Mouse (Mus musculus) liver, embryonic 14.5 days (tissue): ENCODE results near the gene Mchr1. TPM values are rescaled to one million over a fixed set of nuclear protein-coding genes. Genes with fewer than 3 reads are reported as not detected.
A peak's percentile ranks its signal among the peaks of the same experiment; 100 is the strongest.

Experiments used
- ATAC-seq: fragments of 200-750 bp; cut with Nextera tagmentation; 2 replicates; pipeline ENCODE4 v1.8.0; 2017; ENCODE audit warnings: moderate number of reproducible peaks, mild to moderate bottlenecking, moderate library complexity; ENCODE audit not compliant: insufficient read depth
- DNase-seq, 3 experiments: peaks; one replicate each; pipeline ENCODE4 v3.0.0-alpha.2; 2012 to 2013; ENCODE audit warnings: low read depth in 3 of 3, low spot score in 3 of 3
- H3K27ac ChIP-seq: fragments of 300-500 bp; sonication (generic); 2 replicates; pipeline ENCODE4 v1.5.1; 2014; ENCODE audit warnings: moderate library complexity, mild to moderate bottlenecking, control low read depth, inconsistent platforms
- H3K27me3 ChIP-seq: fragments of 300-500 bp; sonication (generic); 2 replicates; pipeline ENCODE4 v1.6.1; 2014; ENCODE audit warnings: mild to moderate bottlenecking, low read length, moderate library complexity; ENCODE audit not compliant: control insufficient read depth, insufficient read depth
- H3K36me3 ChIP-seq: fragments of 300-500 bp; sonication (generic); replicated peaks from 2 replicates; pipeline ENCODE4 v1.6.1; 2014; ENCODE audit warnings: low read depth; ENCODE audit not compliant: control insufficient read depth, insufficient read depth
- H3K4me1 ChIP-seq, 2 experiments: fragments of 200-500 bp in 1 of 2; fragments of 300-500 bp in 1 of 2; sonication (generic) in 1 of 2; replicated peaks; 2 replicates each; pipeline ENCODE4 v1.6.1; 2012 to 2014; ENCODE audit warnings: antibody characterized with exemption in 1 of 2, inconsistent platforms in 1 of 2, low read length in 1 of 2; ENCODE audit not compliant: control insufficient read depth in 2 of 2, insufficient read depth in 2 of 2
- H3K4me2 ChIP-seq: fragments of 300-500 bp; sonication (generic); 2 replicates; pipeline ENCODE4 v1.6.1; 2014; ENCODE audit warnings: low read depth, mild to moderate bottlenecking, control low read depth, moderate library complexity
- H3K4me3 ChIP-seq, 2 experiments: fragments of 200-500 bp in 1 of 2; fragments of 300-500 bp in 1 of 2; sonication (generic) in 1 of 2; 2 replicates each; pipeline ENCODE4 v1.5.1; 2012 to 2014; ENCODE audit warnings: low read depth in 2 of 2, low read length in 2 of 2, mild to moderate bottlenecking in 2 of 2, control low read depth in 1 of 2, inconsistent platforms in 1 of 2, moderate library complexity in 1 of 2; ENCODE audit not compliant: insufficient read depth in 1 of 2
- H3K9ac ChIP-seq: fragments of 300-500 bp; sonication (generic); replicated peaks from 2 replicates; pipeline ENCODE4 v1.6.1; 2014; ENCODE audit warnings: mild to moderate bottlenecking, control low read depth, moderate library complexity
- H3K9me3 ChIP-seq: fragments of 300-500 bp; sonication (generic); 2 replicates; pipeline ENCODE4 v1.6.1; 2016; ENCODE audit warnings: low read length, mixed read lengths; ENCODE audit not compliant: control insufficient read depth
- CTCF ChIP-seq: IDR thresholded peaks from 2 replicates; pipeline ENCODE4 v1.5.1; 2016; ENCODE audit warnings: antibody characterized with exemption, low read depth, control low read depth
- EP300 ChIP-seq: IDR thresholded peaks from 2 replicates; pipeline ENCODE4 v1.6.1; 2016; ENCODE audit warnings: antibody characterized with exemption, low read depth
- WGBS: fragments of 180-500 bp; shearing (Covaris S2); extraction: QIAGEN DNeasy Blood & Tissue Kit; methylation state at CpG from one replicate; pipeline ENCODE4 v1.1.7; 2014; ENCODE audit not compliant: insufficient replicate concordance; 5-methylcytosine and 5-hydroxymethylcytosine counted together
- polyA plus RNA-seq, 2 experiments: library from polyadenylated mRNA; depleted of rRNA in 1 of 2; stranded (reverse) in 1 of 2; unstranded in 1 of 2; fragments of >200 nt; fragmentation: Nextera tagmentation in 1 of 2; extraction: Ambion mirVana in 1 of 2; gene quantifications; 2 replicates each; pipeline versions ENCODE4 v1.2.1 to v1.2.3; 2012 to 2014

Gene Mchr1
- polyA plus RNA-seq, 2 experiments, result 0.11 TPM; not detected in 1

GRCm38 (mm10) chr15:81273361-81273760 is 38.1 kb downstream of the Mchr1 start:
- no peaks in the 10 kb centered on the region for H3K9me3 ChIP-seq
- no peak overlapping the region for H3K4me2 ChIP-seq
- H3K27me3 ChIP-seq, result no peaks in the 10 kb centered on the region
- WGBS, result 45% methylated on average over 2 of the region's 2 CpGs
- ATAC-seq (no peak), DNase-seq (no peak)
- no peaks in the 10 kb centered on the region for H3K36me3 ChIP-seq
- H3K4me3 ChIP-seq, result no peak overlapping the region
- 0 out of 4 replicates have a peak, but pooled peaks cover 0 to 2% of the 10 kb centered on the region in 2 experiments for H3K4me1 ChIP-seq
- no peak overlapping the region for H3K9ac ChIP-seq
- H3K27ac ChIP-seq, result no peak overlapping the region
- TF ChIP-seq EP300, result no peak
- no peak for TF ChIP-seq CTCF

- Histone ChIP-seq H3K27ac (no peak overlapping the region), H3K9me3 (no peaks in the 10 kb centered on the region), H3K9ac (no peak overlapping the region), H3K4me3 (no peak overlapping the region), H3K4me1 (0 out of 4 replicates have a peak, but pooled peaks cover 0 to 2% of the 10 kb centered on the region in 2 experiments), H3K4me2 (no peak overlapping the region), H3K36me3 (no peaks in the 10 kb centered on the region), H3K27me3 (no peaks in the 10 kb centered on the region)
- ATAC-seq (no peak), DNase-seq (no peak)
- TF ChIP-seq EP300, result no peak
- no peak for TF ChIP-seq CTCF
- WGBS, result 53% methylated on average over 11 of the region's 11 CpGs
Observed at GRCm38 (mm10) chr15:81277928-81278327, 42.6 kb downstream of the Mchr1 start.

GRCm38 (mm10) chr15:81278699-81279098 is 43.4 kb downstream of the Mchr1 start:
- ATAC-seq (no peak), DNase-seq (no peak)
- no peaks in the 10 kb centered on the region for H3K9me3 ChIP-seq
- H3K9ac ChIP-seq, result no peak overlapping the region
- no peaks in the 10 kb centered on the region for H3K36me3 ChIP-seq
- no peak overlapping the region for H3K27ac ChIP-seq
- 0 out of 4 replicates have a peak, but pooled peaks cover 0 to 2% of the 10 kb centered on the region in 2 experiments for H3K4me1 ChIP-seq
- TF ChIP-seq CTCF (no peak), EP300 (no peak)
- no peak overlapping the region for H3K4me3 ChIP-seq
- no peaks in the 10 kb centered on the region for H3K27me3 ChIP-seq
- 75% methylated on average over 6 of the region's 6 CpGs for WGBS
- H3K4me2 ChIP-seq, result no peak overlapping the region

- no peaks in the 10 kb centered on the region for H3K36me3 ChIP-seq
- ATAC-seq, result no peak
- DNase-seq, result no peak
- TF ChIP-seq EP300 (no peak), CTCF (0 out of 2 replicates have a peak, but pooled peaks have one; percentile 15)
- no peaks in the 10 kb centered on the region for H3K9me3 ChIP-seq
- no peak overlapping the region for H3K4me2 ChIP-seq
- 58% methylated on average over 9 of the region's 9 CpGs for WGBS
- H3K27ac ChIP-seq, result no peak overlapping the region
- H3K9ac ChIP-seq, result no peak overlapping the region
- no peaks in the 10 kb centered on the region; a peak in 1 of 4 replicates for H3K4me1 ChIP-seq
- no peak overlapping the region for H3K4me3 ChIP-seq
- no peaks in the 10 kb centered on the region for H3K27me3 ChIP-seq
Observed at GRCm38 (mm10) chr15:81284121-81284734, 48.9 kb downstream of the Mchr1 start.

Other genes starting within 250 kb of the Mchr1 start
- gene Mrtfa, start 44.7 kb upstream of the Mchr1 start, polyA plus RNA-seq (2012; rRNA removed), result 3.4 and 4.3 TPM in 2 replicates
- 4.3 and 4.8 TPM in 2 replicates for gene Mrtfa, start 44.7 kb upstream of the Mchr1 start, polyA plus RNA-seq (2014; fragmentation: Nextera tagmentation; extraction: Ambion mirVana)
- 23.7 and 25.1 TPM in 2 replicates for gene Slc25a17, start 125.3 kb downstream of the Mchr1 start, polyA plus RNA-seq (2012; rRNA removed)
- 40.0 and 40.2 TPM in 2 replicates for gene Slc25a17, start 125.3 kb downstream of the Mchr1 start, polyA plus RNA-seq (2014; fragmentation: Nextera tagmentation; extraction: Ambion mirVana)
- gene St13, start 164.6 kb downstream of the Mchr1 start, polyA plus RNA-seq (2012; rRNA removed), result 10.6 and 36.2 TPM in 2 replicates
- gene St13, start 164.6 kb downstream of the Mchr1 start, polyA plus RNA-seq (2014; fragmentation: Nextera tagmentation; extraction: Ambion mirVana), result 48.3 and 53.7 TPM in 2 replicates
- gene Xpnpep3, start 164.6 kb downstream of the Mchr1 start, polyA plus RNA-seq (2012; rRNA removed), result 2.7 and 3.2 TPM in 2 replicates
- 2.8 and 3.0 TPM in 2 replicates for gene Xpnpep3, start 164.6 kb downstream of the Mchr1 start, polyA plus RNA-seq (2014; fragmentation: Nextera tagmentation; extraction: Ambion mirVana)
- gene Dnajb7, start 172.8 kb downstream of the Mchr1 start, polyA plus RNA-seq (2012; rRNA removed), result not detected in 2 replicates
- 0.18 and 0.27 TPM in 2 replicates for gene Dnajb7, start 172.8 kb downstream of the Mchr1 start, polyA plus RNA-seq (2014; fragmentation: Nextera tagmentation; extraction: Ambion mirVana)
- gene Rbx1, start 230.8 kb downstream of the Mchr1 start, polyA plus RNA-seq (2012; rRNA removed), result 44.1 and 81.7 TPM in 2 replicates
- gene Rbx1, start 230.8 kb downstream of the Mchr1 start, polyA plus RNA-seq (2014; fragmentation: Nextera tagmentation; extraction: Ambion mirVana), result 293 and 298 TPM in 2 replicates